Mouse (Mus musculus): ENCODE measurements around the gene 4930442H23Rik. TPM values are rescaled to one million over a fixed set of nuclear protein-coding genes. Genes with fewer than 3 reads are reported as not detected.
"Not testable (repeated sequence)": the region's sequence is repeated elsewhere in the genome, so short reads cannot be mapped to it uniquely, and the experiment has no call there.

4930442H23Rik gene
- polyA plus RNA-seq, 1 experiment = not detected

GRCm38 (mm10) chr10:81217267-81217666, 33.6 kb upstream of the 4930442H23Rik start:
- H3K4me3 ChIP-seq (ENCODE audit: insufficient read depth, low read length); H3K4me1 ChIP-seq (ENCODE audit: control insufficient read depth, insufficient read depth, low read length); H3K27ac ChIP-seq (ENCODE audit: insufficient read depth, low read length): not testable (repeated sequence)
- TF ChIP-seq CTCF (IDR thresholded peaks at IDR 0.05; ENCODE audit: borderline replicate concordance, insufficient read depth, low read length) = peak; percentile 69; the same call in 1 of the 2 replicates

- TF ChIP-seq CTCF (IDR thresholded peaks at IDR 0.05; ENCODE audit: borderline replicate concordance, insufficient read depth, low read length) (no peak), POLR2A (IDR thresholded peaks at IDR 0.05; ENCODE audit: low read depth, low read length) (no peak)
- Histone ChIP-seq H3K4me1 (ENCODE audit: control insufficient read depth, insufficient read depth, low read length) (no peaks in the 10 kb centered on the region), H3K27ac (ENCODE audit: insufficient read depth, low read length) (no peak overlapping the region), H3K4me3 (ENCODE audit: insufficient read depth, low read length) (no peak overlapping the region)
These were observed 33.2 kb upstream of the 4930442H23Rik start for GRCm38 (mm10) chr10:81216810-81217209.

- H3K27ac ChIP-seq (ENCODE audit: insufficient read depth, low read length) = no peak overlapping the region
- H3K4me3 ChIP-seq (ENCODE audit: insufficient read depth, low read length) = no peak overlapping the region
- no peak for TF ChIP-seq CTCF (IDR thresholded peaks at IDR 0.05; ENCODE audit: borderline replicate concordance, insufficient read depth, low read length)
- TF ChIP-seq POLR2A (IDR thresholded peaks at IDR 0.05; ENCODE audit: low read depth, low read length) = no peak
- H3K4me1 ChIP-seq (ENCODE audit: control insufficient read depth, insufficient read depth, low read length) = no peaks in the 10 kb centered on the region
These were observed 32.6 kb upstream of the 4930442H23Rik start for GRCm38 (mm10) chr10:81216260-81216659.

DNA sequence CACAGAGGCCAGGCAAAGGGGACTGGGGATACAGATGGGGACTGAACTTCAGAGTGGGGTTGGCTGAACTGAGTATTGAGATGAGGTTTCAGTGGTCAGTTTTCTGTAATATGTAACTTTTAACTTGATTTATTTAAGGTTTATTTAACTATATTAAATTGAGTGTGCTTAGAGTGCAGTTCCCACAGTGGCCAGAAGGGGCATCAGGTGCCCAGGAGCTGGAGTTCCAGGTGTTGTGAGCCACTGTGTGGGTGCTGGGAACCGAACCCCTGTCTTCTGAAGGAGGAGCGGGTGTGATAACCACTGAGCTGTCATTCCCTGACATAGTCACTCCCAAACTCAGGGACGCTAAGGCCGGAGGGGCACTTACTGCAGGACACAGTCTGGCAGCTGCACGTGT, 26.5 kb upstream of the 4930442H23Rik start:
- H3K4me1 ChIP-seq (ENCODE audit: control insufficient read depth, insufficient read depth, low read length) = no peaks in the 10 kb centered on the region
- H3K4me3 ChIP-seq (ENCODE audit: insufficient read depth, low read length) = no peak overlapping the region
- no peak overlapping the region for H3K27ac ChIP-seq (ENCODE audit: insufficient read depth, low read length)
- TF ChIP-seq CTCF (IDR thresholded peaks at IDR 0.05; ENCODE audit: borderline replicate concordance, insufficient read depth, low read length) = no peak
- TF ChIP-seq POLR2A (IDR thresholded peaks at IDR 0.05; ENCODE audit: low read depth, low read length) = no peak

GRCm38 (mm10) chr10:81204137-81204536, 20.5 kb upstream of the 4930442H23Rik start:
- Histone ChIP-seq H3K4me1 (ENCODE audit: control insufficient read depth, insufficient read depth, low read length) (no peaks in the 10 kb centered on the region), H3K4me3 (ENCODE audit: insufficient read depth, low read length) (no peak overlapping the region), H3K27ac (ENCODE audit: insufficient read depth, low read length) (no peak overlapping the region)
- TF ChIP-seq CTCF (IDR thresholded peaks at IDR 0.05; ENCODE audit: borderline replicate concordance, insufficient read depth, low read length) (no peak), POLR2A (IDR thresholded peaks at IDR 0.05; ENCODE audit: low read depth, low read length) (no peak)

DNA sequence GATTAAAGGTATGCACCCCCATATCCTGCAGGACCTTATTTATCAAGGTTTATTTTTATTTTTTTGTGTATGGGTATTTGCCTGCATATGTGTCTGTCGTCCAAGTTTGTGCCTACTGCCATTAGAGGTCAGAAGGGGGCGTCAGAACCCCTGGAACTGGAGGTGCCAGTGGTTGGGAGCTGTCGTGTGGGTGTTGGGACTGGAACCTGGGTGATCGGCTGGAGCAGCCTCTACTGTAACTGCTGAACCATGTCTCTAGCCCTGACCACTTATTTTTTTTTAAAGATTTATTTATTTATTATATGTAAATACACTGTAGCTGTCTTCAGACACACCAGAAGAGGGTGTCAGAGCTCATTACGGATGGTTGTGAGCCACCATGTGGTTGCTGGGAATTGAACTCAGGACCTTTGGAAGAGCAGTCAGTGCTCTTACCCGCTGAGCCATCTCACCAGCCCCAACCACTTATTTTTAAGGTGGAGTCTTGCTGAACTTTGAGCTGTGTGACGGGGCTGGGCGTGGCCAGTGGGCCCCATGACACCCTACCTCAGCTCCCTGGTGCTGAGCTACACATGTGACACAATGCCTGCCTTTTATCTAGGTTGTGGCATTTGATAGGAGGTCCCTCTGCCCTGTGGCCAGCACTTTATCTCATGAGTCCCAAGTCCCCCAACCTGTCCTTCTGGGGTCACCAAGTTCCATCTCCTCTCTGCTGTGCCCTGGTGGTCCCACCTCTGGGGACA, 19.5 kb upstream of the 4930442H23Rik start:
- no peak overlapping the region for H3K27ac ChIP-seq (ENCODE audit: insufficient read depth, low read length)
- no peak for TF ChIP-seq CTCF (IDR thresholded peaks at IDR 0.05; ENCODE audit: borderline replicate concordance, insufficient read depth, low read length)
- TF ChIP-seq POLR2A (IDR thresholded peaks at IDR 0.05; ENCODE audit: low read depth, low read length) = no peak

DNA sequence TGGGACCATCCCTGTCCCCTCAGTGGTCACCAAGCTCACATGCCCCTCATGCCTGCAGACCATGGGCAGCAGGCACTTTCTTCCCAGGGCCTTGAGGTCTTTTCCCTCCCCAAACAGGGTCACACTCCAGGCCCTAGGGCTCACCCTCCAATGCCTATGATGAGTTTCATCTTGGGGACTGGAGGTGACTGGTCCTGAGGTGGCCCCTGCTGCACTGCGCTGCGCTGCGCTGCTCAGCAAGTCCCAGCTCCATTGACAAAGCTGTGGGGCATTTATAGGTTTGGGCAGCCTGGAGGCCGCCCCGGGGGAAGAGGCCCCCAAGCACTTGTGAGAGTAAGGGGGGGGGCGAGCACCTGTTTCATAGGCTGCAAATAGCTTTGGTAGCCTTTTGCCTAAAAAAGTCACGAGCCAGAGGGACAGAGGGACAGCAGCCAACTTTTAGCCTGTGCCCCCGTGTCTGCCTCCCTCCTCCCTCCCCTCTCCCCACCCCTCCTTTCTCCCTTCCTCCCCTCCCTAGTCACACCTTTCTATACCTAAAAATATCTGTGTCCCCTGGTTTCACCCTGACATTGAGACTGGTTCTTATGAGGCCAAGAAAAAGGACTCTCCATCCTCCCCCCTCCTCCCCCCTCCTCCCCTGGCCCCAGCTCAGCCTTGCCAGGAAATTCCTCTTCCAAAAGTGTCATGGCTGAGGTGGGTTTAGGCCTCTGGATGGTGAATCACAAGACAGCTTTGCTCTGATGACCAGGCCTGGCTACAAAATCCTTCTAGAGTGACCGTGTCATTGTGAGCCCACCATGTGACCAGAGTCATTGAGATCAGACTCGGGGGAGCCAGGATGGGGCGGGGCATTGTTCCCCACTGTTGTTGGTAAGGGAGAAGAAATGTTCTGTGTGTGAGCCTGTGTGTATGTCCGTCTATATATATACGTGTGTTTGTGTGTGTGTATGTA, 18.4 kb upstream of the 4930442H23Rik start, which contains the start of gene Nmrk2:
Nmrk2 (minus strand) TSS at position 245 of the 952 bp plus-strand sequence.
- H3K4me3 ChIP-seq (ENCODE audit: insufficient read depth, low read length) = no peak within 1 kb of the TSS
- H3K4me1 ChIP-seq (ENCODE audit: control insufficient read depth, insufficient read depth, low read length) = no peaks in the 10 kb centered on the region
- no peak for TF ChIP-seq POLR2A (IDR thresholded peaks at IDR 0.05; ENCODE audit: low read depth, low read length)
- no peak for TF ChIP-seq CTCF (IDR thresholded peaks at IDR 0.05; ENCODE audit: borderline replicate concordance, insufficient read depth, low read length)
- no peak within 1 kb of the TSS for H3K27ac ChIP-seq (ENCODE audit: insufficient read depth, low read length)

More for the DNA sequence above, 19.5 kb upstream of the 4930442H23Rik start:
- no peak overlapping the region for H3K4me3 ChIP-seq (ENCODE audit: insufficient read depth, low read length)
- H3K4me1 ChIP-seq (ENCODE audit: control insufficient read depth, insufficient read depth, low read length) = no peaks in the 10 kb centered on the region

DNA sequence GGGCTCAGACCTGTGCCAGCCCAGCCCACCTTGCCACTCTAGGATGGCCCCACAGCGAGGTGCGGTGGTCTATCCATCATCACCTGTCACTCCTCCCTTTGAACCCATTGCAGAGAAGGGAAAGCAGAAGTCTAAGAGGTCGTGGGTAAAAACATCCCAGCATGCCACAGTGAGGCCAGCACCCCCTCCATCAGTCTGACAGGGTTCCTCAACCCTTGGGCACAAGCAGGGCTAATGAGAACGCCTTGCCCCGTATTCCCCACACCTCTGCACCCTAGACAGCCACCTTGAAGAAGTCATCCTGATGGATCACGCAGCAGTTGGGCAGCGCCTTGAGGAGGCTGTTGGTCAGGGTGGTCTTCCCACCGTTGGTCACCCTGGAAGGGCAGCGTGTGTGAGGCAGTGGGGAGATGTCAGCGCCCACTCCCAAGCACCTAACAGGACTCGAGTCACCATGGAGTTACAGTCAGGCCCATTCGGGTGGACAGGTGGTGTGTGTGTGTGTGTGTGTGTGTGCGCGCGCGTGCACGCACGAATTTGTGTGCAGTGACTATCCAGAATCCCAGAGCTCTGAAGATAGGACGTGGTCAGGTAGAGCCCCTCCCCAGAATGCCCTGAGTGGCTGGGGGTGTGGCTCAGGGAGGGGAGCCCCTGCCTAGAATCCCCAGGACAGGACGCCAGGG, 17.1 kb upstream of the 4930442H23Rik start:
- H3K4me1 ChIP-seq (ENCODE audit: control insufficient read depth, insufficient read depth, low read length) = no peaks in the 10 kb centered on the region
- H3K27ac ChIP-seq (ENCODE audit: insufficient read depth, low read length) = no peak overlapping the region
- H3K4me3 ChIP-seq (ENCODE audit: insufficient read depth, low read length) = no peak overlapping the region
- TF ChIP-seq POLR2A (IDR thresholded peaks at IDR 0.05; ENCODE audit: low read depth, low read length) = no peak
- TF ChIP-seq CTCF (IDR thresholded peaks at IDR 0.05; ENCODE audit: borderline replicate concordance, insufficient read depth, low read length) = no peak

DNA sequence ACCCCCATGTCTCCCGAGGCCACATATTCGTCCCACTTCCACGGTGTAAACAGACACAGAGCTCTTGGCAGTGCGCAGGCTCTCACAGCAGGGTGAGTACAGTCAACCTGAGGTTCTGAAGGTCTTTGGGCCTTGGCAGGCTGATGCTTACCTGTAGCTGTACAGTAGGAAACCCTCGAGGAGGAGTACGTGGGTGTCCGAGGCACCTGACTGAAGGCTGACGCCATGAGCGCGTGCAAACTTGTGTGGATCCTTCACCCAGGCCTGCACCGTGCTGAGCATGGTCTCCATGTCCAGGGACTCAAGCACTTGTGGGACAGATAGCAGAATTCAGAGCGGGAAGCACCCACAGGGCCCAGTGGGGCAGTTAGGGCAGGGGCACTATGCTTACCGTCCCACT, 16.5 kb upstream of the 4930442H23Rik start:
- H3K4me3 ChIP-seq (ENCODE audit: insufficient read depth, low read length) = no peak overlapping the region
- no peak for TF ChIP-seq CTCF (IDR thresholded peaks at IDR 0.05; ENCODE audit: borderline replicate concordance, insufficient read depth, low read length)
- no peak for TF ChIP-seq POLR2A (IDR thresholded peaks at IDR 0.05; ENCODE audit: low read depth, low read length)
- no peak overlapping the region for H3K27ac ChIP-seq (ENCODE audit: insufficient read depth, low read length)
- H3K4me1 ChIP-seq (ENCODE audit: control insufficient read depth, insufficient read depth, low read length) = no peaks in the 10 kb centered on the region
